ENCODE assay signal across 15 mouse cellular contexts in the genomic region with DNA sequence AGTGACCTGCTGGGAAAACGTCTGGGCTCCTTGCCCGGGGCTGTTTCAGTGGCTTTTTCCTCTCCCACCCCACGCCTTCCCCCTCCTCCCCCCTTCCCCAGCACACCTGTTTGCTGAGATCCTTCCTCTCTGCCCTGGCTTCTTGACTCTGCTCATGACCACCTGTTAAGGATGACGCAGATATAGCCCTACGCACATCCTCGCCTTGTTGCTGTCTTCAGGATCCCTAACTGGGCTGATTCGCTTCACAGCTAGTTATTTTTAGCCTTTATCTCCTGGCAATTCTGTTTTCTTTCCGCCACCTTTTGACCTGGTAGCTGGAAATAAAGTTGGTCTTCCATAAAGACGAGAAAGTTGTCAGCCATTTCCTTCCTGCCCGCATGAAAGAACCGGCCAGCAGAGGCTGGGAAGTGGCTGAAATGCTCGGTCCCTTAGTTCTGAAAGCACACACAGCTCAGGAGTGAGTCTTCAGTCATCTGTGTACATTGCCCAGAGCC.
DNase-seq lines count a peak whose midpoint lies in the region; ATAC-seq and TF ChIP-seq lines count a peak whose summit lies in the region.
"Had no signal": no experiment of that assay in that cellular context is flagged by ENCODE, and none has a peak within 500 bp of the region (broad histone marks: within the 10 kb centered on the region; RNA-seq: fewer than 3 reads in every experiment).

No protein-coding gene starts in this region.

- no peak overlapping the region for H3K4me3 ChIP-seq in heart, adult 2 months
- H3K4me3 ChIP-seq in heart, embryonic 11.5 days (ENCODE audit: low read depth, low read length): no peak overlapping the region
- H3K4me3 ChIP-seq: erythroblast, embryonic 14.5 days; limb, embryonic 12.5 days; lung, embryonic 15.5 days; megakaryocyte, embryonic 14.5 days had no signal

- no peak for TF ChIP-seq EP300 in heart, adult 2 months (IDR thresholded peaks at IDR 0.05; ENCODE audit: insufficient read depth, low read depth, low read length)

- ATAC-seq in heart, embryonic 11.5 days (replicated peaks; ENCODE audit: insufficient number of reproducible peaks, low FRiP score, low TSS enrichment): no peak
- ATAC-seq: forebrain, postnatal 0 days had no signal

- no peak for DNase-seq in heart, adult 2 months
- no peak for DNase-seq in heart, postnatal 36 days
- peak; percentile 26 for DNase-seq in heart, postnatal 4 days
- peak; percentile 57 to 60 for DNase-seq in kidney, postnatal 36 days
- no peak for DNase-seq in right cerebral cortex, postnatal 36 days (ENCODE audit: low spot score in 2 of 2)
- no peak for DNase-seq in right cerebral cortex, adult 2 months (ENCODE audit: low spot score in 2 of 2)
- DNase-seq: cerebellum, adult 11-12 months; forebrain, postnatal 0 days; layer of hippocampus, postnatal 36 days; thymus, postnatal 14 days had no signal

- TF ChIP-seq POLR2A in heart, adult 2 months (IDR thresholded peaks at IDR 0.05; ENCODE audit: insufficient read depth, low read depth, low read length): no peak

- WGBS in heart, adult 2 months: 14% methylated on average over 12 of the region's 12 CpGs
- WGBS in heart, embryonic 11.5 days (ENCODE audit: insufficient replicate concordance): 41% methylated on average over 12 of the region's 12 CpGs

- no peaks in the 10 kb centered on the region for H3K36me3 ChIP-seq in heart, adult 2 months (ENCODE audit: control insufficient read depth, insufficient read depth, low read length)
- no peaks in the 10 kb centered on the region for H3K36me3 ChIP-seq in heart, embryonic 11.5 days (ENCODE audit: control insufficient read depth, insufficient read depth, low read length)
- H3K36me3 ChIP-seq: limb, embryonic 12.5 days; lung, embryonic 15.5 days had no signal

- no peaks in the 10 kb centered on the region for H3K9me3 ChIP-seq in heart, embryonic 11.5 days (replicated peaks; ENCODE audit: control insufficient read depth, low read length)
- H3K9me3 ChIP-seq: limb, embryonic 12.5 days; lung, embryonic 15.5 days; megakaryocyte, embryonic 14.5 days had no signal

- peak overlapping the region; percentile 19; the same call in 1 of the 2 replicates for H3K27ac ChIP-seq in heart, adult 2 months
- no peak overlapping the region for H3K27ac ChIP-seq in heart, embryonic 11.5 days (ENCODE audit: low read depth, low read length)
- H3K27ac ChIP-seq: limb, embryonic 12.5 days; lung, embryonic 15.5 days had no signal

- no peak overlapping the region for H3K9ac ChIP-seq in heart, adult 2 months (ENCODE audit: low read depth, low read length)
- H3K9ac ChIP-seq in heart, embryonic 11.5 days (ENCODE audit: low read depth, low read length): no peak overlapping the region
- H3K9ac ChIP-seq: forebrain, postnatal 0 days; limb, embryonic 12.5 days; lung, embryonic 15.5 days had no signal

- 0 out of 2 replicates have a peak, but pooled peaks have one; percentile 8 for TF ChIP-seq CTCF in heart, adult 2 months (IDR thresholded peaks at IDR 0.05)

- intact Hi-C loops in heart, adult 2 months (cut with DNase I): no loop called here
- intact Hi-C loops in heart, postnatal 36 days (cut with DNase I): no loop called here

- H3K4me2 ChIP-seq in heart, embryonic 11.5 days: peak overlapping the region; percentile 29
- H3K4me2 ChIP-seq: limb, embryonic 12.5 days; lung, embryonic 15.5 days had no signal

- H3K79me2 ChIP-seq in heart, adult 2 months (replicated peaks; ENCODE audit: control insufficient read depth, insufficient read depth, low read length): no peaks in the 10 kb centered on the region

- no peaks in the 10 kb centered on the region for H3K27me3 ChIP-seq in heart, adult 2 months (ENCODE audit: control insufficient read depth, insufficient read depth, low read length)
- no peaks in the 10 kb centered on the region for H3K27me3 ChIP-seq in heart, embryonic 11.5 days (ENCODE audit: control insufficient read depth, insufficient read depth, low read length)
- H3K27me3 ChIP-seq: limb, embryonic 12.5 days; lung, embryonic 15.5 days had no signal

- peaks cover 1% of the 10 kb centered on the region; the same call in 1 of the 2 replicates for H3K4me1 ChIP-seq in heart, adult 2 months (ENCODE audit: control insufficient read depth, insufficient read depth, low read length)
- peaks cover 3% of the 10 kb centered on the region; the same call in 1 of the 2 replicates for H3K4me1 ChIP-seq in heart, embryonic 11.5 days (ENCODE audit: control insufficient read depth, insufficient read depth, low read length)
- H3K4me1 ChIP-seq: limb, embryonic 12.5 days; lung, embryonic 15.5 days had no signal

Comparison
In these comparisons a context has a peak if more than half of its experiments do, and no peak if none do; other contexts are left out.
1. DNase-seq: peak in heart, postnatal 4 days (single experiment) and kidney, postnatal 36 days (2 of 2); none in heart, adult 2 months (0 of 2), heart, postnatal 36 days (0 of 2), right cerebral cortex, postnatal 36 days (0 of 2) and right cerebral cortex, adult 2 months (0 of 2).